Mouse (Mus musculus): ENCODE measurements around the gene Rcl1.
A peak's percentile ranks its signal among the peaks of the same experiment; 100 is the strongest.

The Rcl1 gene

DNA sequence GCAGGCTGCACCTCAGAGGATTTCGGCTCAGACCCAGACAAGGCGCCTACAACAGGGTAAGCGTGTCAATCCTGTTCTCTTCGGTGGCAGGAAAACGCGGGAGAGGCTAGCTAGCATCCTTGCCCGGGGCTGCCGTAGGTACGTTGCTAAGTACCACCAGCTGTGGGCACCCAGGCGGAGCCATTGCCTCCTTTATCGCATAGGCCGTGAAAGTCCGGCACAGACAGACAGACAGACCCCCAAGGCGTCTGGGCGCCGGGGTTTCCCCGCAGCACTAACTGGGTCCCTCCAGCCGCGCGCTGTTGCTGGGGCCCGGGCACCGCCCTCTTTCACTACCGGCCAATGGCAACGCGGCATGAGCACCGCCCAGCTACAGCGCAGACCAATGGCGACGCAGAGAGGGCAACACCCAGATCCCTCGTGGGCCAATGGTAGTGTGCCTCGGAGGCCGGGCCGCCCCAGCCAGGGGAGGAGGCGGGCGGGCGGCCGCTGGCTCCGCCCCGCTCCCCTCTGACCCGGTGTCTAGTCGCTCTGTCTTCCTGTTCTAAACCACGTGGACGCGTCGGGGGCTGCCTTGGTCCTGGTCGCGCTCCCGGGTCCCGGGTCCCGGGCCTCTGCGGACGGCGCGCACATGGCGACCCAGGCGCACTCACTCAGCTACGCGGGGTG lies at the start of gene Rcl1:
Gene Rcl1 (plus strand): TSS at position 502 of the 669 bp plus-strand sequence.
- peak; percentile 97 for DNase-seq

GRCm38 (mm10) chr19:29052786-29053185 lies 48.4 kb upstream of the Rcl1 start:
- peak; percentile 33 for DNase-seq

DNA sequence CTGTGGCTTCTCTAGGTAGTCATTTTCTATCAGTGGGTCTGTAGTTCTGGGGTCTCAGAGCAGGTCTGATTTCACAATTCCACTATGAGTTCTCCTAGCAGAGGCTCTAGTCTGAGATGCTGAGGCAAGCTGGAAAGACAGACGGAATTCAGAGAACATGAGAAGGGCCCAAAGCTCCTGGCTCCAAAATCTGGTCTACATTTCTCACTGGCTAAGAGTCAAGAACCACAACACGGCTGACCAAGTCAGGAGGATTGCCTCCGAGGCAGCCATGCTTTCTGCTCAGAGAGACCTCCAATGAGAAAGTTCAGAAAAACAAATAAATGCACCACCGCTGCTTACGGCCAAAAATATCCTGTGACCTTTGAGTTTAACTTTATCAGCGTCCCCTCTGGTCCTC lies 46.6 kb upstream of the Rcl1 start:
- no peak for DNase-seq

GRCm38 (mm10) chr19:29055469-29055868 lies 45.7 kb upstream of the Rcl1 start:
- no peak for DNase-seq

- DNase-seq: no peak
Observed at GRCm38 (mm10) chr19:29058741-29059140, 42.4 kb upstream of the Rcl1 start.

DNA sequence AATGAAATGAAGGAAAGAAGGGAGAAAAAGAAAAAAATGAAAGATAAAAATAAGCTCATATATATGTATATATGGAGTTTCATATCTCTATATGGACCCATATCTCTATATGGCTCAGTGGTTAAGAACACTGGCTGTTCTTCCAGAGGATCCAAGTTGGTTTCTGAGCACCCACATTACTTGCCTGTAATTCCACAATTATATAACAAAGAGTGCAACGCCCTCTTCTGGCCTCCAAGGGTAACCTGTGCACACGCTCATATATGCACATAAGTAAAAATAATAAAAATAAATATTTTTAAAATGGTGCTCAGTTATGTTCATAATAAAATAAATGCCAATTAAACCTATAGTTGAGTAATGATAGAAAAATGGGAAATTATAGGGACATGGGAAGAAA lies 41.5 kb upstream of the Rcl1 start:
- no peak for DNase-seq

DNA sequence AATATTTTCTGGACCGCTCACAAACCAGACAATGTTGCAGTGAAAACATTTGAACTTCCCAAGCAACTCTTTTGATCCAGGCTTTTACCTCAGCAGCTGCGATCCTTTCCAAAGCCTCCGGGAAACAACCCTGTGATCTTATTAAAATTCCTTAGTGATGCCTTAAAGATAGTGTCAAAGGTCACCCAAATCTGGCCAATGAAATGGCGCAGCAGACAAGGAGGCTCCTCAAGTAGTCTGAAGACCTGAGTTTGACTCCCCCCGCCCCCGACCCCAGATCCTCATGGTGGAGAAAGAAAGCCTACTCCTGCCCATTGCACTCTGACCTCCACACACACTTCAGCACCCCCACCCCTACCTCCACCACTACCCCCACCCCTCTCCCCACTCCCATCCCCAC lies 40.9 kb upstream of the Rcl1 start:
- no peak for DNase-seq

- DNase-seq: no peak
Observed at GRCm38 (mm10) chr19:29063009-29063408, 38.2 kb upstream of the Rcl1 start.

GRCm38 (mm10) chr19:29063577-29064363 lies 37.4 kb upstream of the Rcl1 start:
- peak; percentile 100 for DNase-seq

- DNase-seq: peak; percentile 95
Observed at GRCm38 (mm10) chr19:29064451-29065102, 36.6 kb upstream of the Rcl1 start.

- peak; percentile 95 for DNase-seq
Observed at GRCm38 (mm10) chr19:29066981-29067471, 34.1 kb upstream of the Rcl1 start.

DNA sequence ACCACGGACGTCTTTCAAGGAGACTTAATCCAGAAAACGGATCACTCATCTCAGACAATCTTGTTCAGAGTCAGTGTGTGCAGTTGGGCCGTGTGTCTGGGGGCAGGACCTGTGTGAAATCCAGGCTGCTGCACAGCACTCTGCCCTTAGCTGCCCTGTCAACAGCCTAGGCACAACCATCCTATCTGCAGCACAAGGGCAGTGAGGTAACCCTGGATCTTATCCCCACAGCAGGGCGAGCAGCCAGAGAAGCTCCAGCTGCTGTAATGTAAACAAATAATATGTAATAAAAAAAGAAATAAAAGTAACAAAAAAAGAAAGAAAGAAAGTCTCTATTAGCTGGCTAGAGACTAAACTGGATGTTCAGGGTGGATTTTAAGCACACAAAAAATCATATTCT lies 32.0 kb upstream of the Rcl1 start:
- peak; percentile 40 for DNase-seq

DNA sequence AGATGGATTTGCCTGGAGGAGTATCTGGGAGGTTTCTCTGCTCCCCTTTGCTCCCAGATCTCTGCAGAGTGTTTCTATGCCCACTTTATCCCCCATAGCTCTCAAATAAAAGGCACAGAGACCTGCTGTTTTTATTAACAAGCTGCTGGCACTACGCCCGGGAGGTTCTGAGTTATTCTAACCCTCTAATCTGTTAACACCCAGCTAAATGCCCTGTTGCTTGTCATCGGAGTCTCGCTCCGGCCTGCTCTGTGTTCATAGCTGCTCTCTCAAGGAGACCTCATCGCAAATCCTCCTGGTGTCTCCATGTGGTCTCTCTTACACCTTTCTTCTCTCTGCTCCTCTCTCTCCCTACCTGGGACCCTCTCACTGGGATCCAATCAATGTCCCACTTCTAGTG lies 26.4 kb upstream of the Rcl1 start:
- no peak for DNase-seq

DNA sequence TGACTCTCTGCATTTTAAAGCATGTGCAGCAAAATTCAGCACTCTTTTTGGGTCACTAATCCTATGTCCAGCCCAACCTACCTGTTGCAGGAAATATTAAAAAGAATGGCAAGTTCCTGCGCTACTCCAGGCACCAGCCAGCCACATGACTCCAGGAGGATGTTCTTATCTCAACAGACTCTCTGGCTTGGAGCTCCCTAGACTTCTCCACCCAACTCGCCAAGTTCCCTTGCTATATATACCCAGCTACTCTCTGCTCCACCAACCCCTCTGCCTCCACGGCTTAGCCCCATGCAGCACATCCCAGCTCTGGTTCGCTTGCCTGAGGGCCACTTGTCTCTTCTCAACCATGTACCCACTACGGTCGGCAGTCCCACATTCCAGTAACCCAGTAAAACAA lies 12.5 kb upstream of the Rcl1 start:
- no peak for DNase-seq

DNA sequence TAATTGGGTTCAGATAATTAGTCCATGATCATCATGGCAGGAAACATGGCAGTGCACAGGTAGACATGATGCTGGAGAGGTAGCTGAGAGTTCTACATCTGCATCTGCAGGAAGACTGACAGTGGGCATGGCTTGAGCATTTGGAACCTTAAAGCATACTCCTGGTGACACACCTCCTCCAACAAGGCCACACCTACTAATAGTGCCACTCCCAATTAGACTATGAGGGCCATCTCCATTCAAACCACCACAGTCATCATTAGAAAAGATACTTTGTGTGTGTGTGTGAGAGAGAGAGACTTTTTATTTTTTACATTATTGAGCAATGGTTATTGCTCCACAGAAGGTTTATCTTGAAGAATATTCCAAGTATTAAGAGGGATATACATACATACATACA lies 9.0 kb upstream of the Rcl1 start:
- DNase-seq: no peak

GRCm38 (mm10) chr19:29099106-29099505 lies 2.1 kb upstream of the Rcl1 start:
- no peak for DNase-seq

DNA sequence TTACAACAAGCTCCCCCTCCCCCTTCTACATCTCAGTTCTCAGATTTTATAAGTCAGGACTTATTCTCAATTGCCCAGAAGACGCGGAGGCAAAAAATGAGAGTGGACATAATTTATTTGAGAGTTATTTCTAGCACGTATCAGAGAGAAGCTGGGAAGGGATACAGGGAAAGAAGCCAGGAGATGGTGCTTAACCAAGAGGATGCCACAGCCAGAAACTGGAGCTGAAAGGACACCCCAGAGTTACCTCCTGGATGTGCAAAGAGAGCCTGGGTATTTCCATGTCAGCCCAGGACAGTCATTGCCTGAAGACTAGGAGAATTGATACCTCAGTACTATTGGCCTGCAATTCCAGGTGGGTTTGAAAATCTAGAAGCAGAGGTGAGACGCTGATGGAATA lies 1.6 kb upstream of the Rcl1 start:
- no peak for DNase-seq

- no peak for DNase-seq
Observed at GRCm38 (mm10) chr19:29100261-29100660, 914 bp upstream of the Rcl1 start.

DNA sequence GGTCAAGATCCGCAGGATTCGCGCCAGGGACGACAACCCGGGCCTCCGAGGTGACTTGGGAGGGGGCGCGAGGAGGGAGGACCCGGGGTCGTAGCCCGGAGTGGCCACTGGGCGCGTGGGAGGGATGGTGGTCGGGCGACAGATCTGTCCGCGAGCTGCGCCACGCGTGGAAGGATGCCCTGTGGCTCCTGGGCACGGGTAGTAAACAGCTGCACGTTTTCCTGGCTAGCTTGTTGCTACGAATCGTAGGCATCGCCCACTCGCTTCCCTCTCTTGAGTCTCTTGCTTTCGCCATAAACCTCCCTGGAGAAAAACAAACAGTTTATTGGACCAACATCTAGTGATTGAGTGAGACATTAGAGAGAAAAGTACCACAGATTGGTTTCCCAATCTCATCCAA lies 416 bp downstream of the Rcl1 start:
- DNase-seq: no peak

DNA sequence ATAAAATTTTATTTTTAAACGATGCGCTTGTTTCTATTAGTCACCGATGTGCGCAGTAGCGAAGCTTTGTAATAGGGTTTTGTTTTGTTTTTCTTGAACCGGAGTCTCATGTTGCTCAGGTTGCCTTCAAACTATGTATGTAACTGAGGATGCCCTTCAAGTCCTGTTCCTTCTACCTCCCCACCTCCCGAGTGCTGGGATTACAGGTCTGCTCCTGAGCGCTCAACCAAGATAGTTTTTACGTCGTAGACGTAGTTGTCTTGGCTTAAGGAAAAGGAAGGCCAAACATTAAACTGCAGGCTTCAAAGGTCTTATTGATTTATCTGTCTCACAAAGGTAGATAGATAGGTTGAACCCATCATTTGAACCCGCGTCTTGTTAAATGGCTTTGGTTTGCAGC lies 923 bp downstream of the Rcl1 start:
- DNase-seq: no peak

- no peak for DNase-seq
Observed at GRCm38 (mm10) chr19:29105816-29106215, 4.6 kb downstream of the Rcl1 start.

DNA sequence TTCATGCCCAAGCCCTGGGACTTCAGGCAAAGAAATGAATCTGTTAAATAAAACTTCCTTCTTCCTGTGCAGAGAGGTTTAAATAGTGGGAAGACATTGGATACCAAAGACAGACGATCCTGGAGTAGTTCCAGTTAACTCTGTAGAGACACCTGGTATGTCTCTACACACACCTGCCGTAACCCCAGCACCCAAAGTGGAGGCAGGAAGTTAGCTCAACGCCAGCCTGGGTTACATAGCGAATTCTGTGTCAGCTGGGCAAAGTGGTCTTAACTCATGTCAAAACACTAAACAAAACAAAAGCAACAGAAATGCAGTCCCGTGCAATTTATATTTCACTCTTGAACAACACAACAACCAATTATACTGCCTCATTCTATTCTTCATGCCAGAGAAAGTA lies 5.1 kb downstream of the Rcl1 start:
- DNase-seq: no peak

DNA sequence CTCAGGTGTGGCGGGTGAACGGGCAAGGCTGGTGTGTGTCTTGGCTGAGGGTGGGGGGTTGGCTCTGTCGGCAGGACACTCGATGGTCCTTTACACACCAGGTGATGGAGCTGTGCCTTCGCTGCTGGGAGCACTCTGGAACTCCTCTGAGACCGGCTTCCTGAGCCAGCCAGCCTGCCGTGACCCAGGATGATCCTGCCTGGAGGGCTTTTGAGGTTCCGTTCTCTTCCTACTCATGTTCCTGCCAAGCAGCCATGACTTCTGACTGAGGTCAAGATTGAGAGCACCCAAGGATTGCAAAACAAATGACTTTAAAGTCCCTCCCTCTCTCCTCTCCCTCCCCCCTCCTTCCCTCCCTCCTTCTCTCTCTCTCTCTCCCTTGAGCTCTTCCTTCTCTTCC lies 11.5 kb downstream of the Rcl1 start:
- no peak for DNase-seq

Measured in liver (tissue).